Mouse (Mus musculus): Measurements from ENCODE around the gene Endov.

DNA sequence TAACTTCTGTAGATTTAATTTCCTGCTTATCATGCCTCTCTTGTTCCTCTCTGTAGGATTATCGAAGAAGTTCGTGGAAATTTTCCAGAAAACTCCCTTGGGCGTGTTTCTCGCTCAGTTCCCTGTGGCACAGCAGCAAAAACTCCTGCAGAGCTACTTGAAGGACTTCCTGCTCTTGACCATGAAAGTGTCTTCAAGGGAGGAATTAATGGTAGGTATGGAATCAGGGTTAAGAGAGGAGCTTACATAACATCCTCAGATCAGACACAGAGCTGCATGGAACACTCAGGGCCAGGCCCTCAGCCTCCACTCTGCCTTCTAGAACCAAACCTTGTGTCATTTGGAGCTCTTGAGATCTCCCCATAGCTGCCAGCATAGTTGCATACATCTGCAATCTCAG lies 35.0 kb upstream of the Endov start:
- TF ChIP-seq CTCF (conservative IDR thresholded peaks at IDR 0.05; ENCODE audit: low read length) = no peak
- no peak for TF ChIP-seq POU5F1 (IDR thresholded peaks at IDR 0.05; ENCODE audit: borderline replicate concordance, low read length)

All from E14TG2a.4 (cell line).